ENCODE assay signal across 30 mouse cellular contexts in the genomic region with DNA sequence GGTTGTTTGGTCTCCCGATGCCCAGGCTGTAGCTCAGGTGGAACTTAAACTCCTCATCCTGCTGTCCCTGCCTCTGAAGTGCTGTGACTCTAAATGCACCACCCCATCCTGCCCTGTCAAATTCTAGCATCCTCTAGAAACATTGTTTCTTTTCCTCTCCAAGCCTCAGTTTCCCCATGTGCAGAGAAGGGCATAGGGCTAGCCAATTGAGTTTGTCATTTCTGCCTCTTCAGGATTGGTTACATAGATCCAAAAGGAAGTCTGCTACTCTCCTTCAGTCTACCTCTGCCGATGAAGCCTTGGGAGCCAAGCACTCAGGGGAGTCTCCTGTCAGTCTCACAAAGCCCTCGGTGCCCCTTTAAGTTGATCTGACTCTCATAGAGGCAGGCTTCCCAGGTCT. TPM values are rescaled to one million over a fixed set of nuclear protein-coding genes. Genes with fewer than 3 reads are reported as not detected.
DNase-seq lines count a peak whose midpoint lies in the region; ATAC-seq lines count a peak whose summit lies in the region.
"Had no signal": no experiment of that assay in that cellular context is flagged by ENCODE, and none has a peak within 500 bp of the region (broad histone marks: within the 10 kb centered on the region; RNA-seq: fewer than 3 reads in every experiment).

No protein-coding gene starts in this region.

- no peaks in the 10 kb centered on the region for H3K36me3 ChIP-seq in heart, embryonic 10.5 days
- no peaks in the 10 kb centered on the region for H3K36me3 ChIP-seq in heart, embryonic 13.5 days
- H3K36me3 ChIP-seq in midbrain, embryonic 10.5 days = no peaks in the 10 kb centered on the region
- H3K36me3 ChIP-seq in midbrain, embryonic 14.5 days (ENCODE audit: control insufficient read depth, insufficient read depth, low read length) = no peaks in the 10 kb centered on the region
- no peaks in the 10 kb centered on the region for H3K36me3 ChIP-seq in intestine, embryonic 15.5 days
- H3K36me3 ChIP-seq: forebrain, embryonic 10.5 days; G1E; hindbrain, embryonic 12.5 days had no signal

- no peaks in the 10 kb centered on the region for H3K9me3 ChIP-seq in heart, embryonic 10.5 days
- H3K9me3 ChIP-seq in heart, embryonic 13.5 days = no peaks in the 10 kb centered on the region
- H3K9me3 ChIP-seq in midbrain, embryonic 10.5 days (replicated peaks) = no peaks in the 10 kb centered on the region
- H3K9me3 ChIP-seq in midbrain, embryonic 14.5 days (ENCODE audit: control insufficient read depth, low read length) = no peaks in the 10 kb centered on the region
- no peaks in the 10 kb centered on the region for H3K9me3 ChIP-seq in intestine, embryonic 15.5 days
- H3K9me3 ChIP-seq: forebrain, embryonic 10.5 days; forebrain, embryonic 13.5 days; G1E; hindbrain, embryonic 12.5 days had no signal

- H3K27ac ChIP-seq in heart, embryonic 10.5 days = peak overlapping the region; percentile 69; the same call in 1 of the 2 replicates
- H3K27ac ChIP-seq in heart, embryonic 13.5 days (replicated peaks) = peak overlapping the region; percentile 48; the same call in 1 of the 2 replicates
- H3K27ac ChIP-seq in midbrain, embryonic 10.5 days (replicated peaks) = no peak overlapping the region
- no peak overlapping the region for H3K27ac ChIP-seq in midbrain, embryonic 14.5 days (replicated peaks; ENCODE audit: low read depth, low read length)
- H3K27ac ChIP-seq in intestine, embryonic 15.5 days = peak overlapping the region; percentile 64; the same call in 1 of the 2 replicates
- H3K27ac ChIP-seq: forebrain, embryonic 10.5 days; forebrain, embryonic 13.5 days; hindbrain, embryonic 12.5 days had no signal

- intact Hi-C loops in heart, postnatal 10 days (cut with DNase I) = no loop called here
- intact Hi-C loops in heart, postnatal 25 days (cut with DNase I) = no loop called here

- 25% methylated on average over 3 of the region's 3 CpGs for WGBS in heart, embryonic 10.5 days
- 27% methylated on average over 3 of the region's 3 CpGs for WGBS in heart, embryonic 13.5 days
- 7% methylated on average over 3 of the region's 3 CpGs for WGBS in midbrain, embryonic 10.5 days
- WGBS in midbrain, embryonic 14.5 days = 4% methylated on average over 3 of the region's 3 CpGs
- 37% methylated on average over 3 of the region's 3 CpGs for WGBS in intestine, embryonic 15.5 days

- no peak for DNase-seq in heart, embryonic 10.5 days (ENCODE audit: low spot score)
- no peak for DNase-seq in heart, postnatal 10 days
- DNase-seq in heart, postnatal 25 days (ENCODE audit: low spot score) = no peak
- DNase-seq in midbrain, embryonic 10.5 days (ENCODE audit: low spot score) = peak; percentile 35
- DNase-seq in midbrain, embryonic 14.5 days = no peak
- no peak for DNase-seq in thymus, postnatal 25 days
- DNase-seq: adrenal gland, postnatal 10 days; adrenal gland, postnatal 36 days; B cell, adult 2 months; cerebellum, adult 18-20 months; cerebellum, adult 9-10 months; cerebellum, postnatal 14 days; gastrocnemius, postnatal 10 days; gastrocnemius, postnatal 36 days; kidney, adult 18-20 months; kidney, adult 9 months had no signal

- peaks cover 99% of the 10 kb centered on the region for H3K27me3 ChIP-seq in heart, embryonic 10.5 days (ENCODE audit: insufficient read depth, poor library complexity, severe bottlenecking)
- H3K27me3 ChIP-seq in heart, embryonic 13.5 days (replicated peaks) = peaks cover 99% of the 10 kb centered on the region
- H3K27me3 ChIP-seq in midbrain, embryonic 10.5 days (ENCODE audit: low read depth, poor library complexity, severe bottlenecking) = peaks cover 100% of the 10 kb centered on the region
- peaks cover 94% of the 10 kb centered on the region for H3K27me3 ChIP-seq in midbrain, embryonic 14.5 days (ENCODE audit: control insufficient read depth, insufficient read depth, low read length)
- peaks cover 71% of the 10 kb centered on the region for H3K27me3 ChIP-seq in intestine, embryonic 15.5 days (replicated peaks)

- peak overlapping the region; percentile 42; the same call in 1 of the 2 replicates for H3K4me3 ChIP-seq in heart, embryonic 10.5 days
- no peak overlapping the region for H3K4me3 ChIP-seq in heart, embryonic 13.5 days
- H3K4me3 ChIP-seq in midbrain, embryonic 10.5 days = no peak overlapping the region
- no peak overlapping the region for H3K4me3 ChIP-seq in midbrain, embryonic 14.5 days (replicated peaks; ENCODE audit: low read depth, low read length)
- no peak overlapping the region for H3K4me3 ChIP-seq in intestine, embryonic 15.5 days (replicated peaks)
- H3K4me3 ChIP-seq: forebrain, embryonic 10.5 days; forebrain, embryonic 13.5 days; hindbrain, embryonic 12.5 days had no signal

- H3K9ac ChIP-seq in heart, embryonic 13.5 days = peak overlapping the region; percentile 73; the same call in 1 of the 2 replicates
- no peak overlapping the region for H3K9ac ChIP-seq in midbrain, embryonic 14.5 days (replicated peaks; ENCODE audit: low read length)
- H3K9ac ChIP-seq in intestine, embryonic 15.5 days = no peak overlapping the region
- H3K9ac ChIP-seq: forebrain, embryonic 13.5 days; hindbrain, embryonic 12.5 days had no signal

- ATAC-seq in heart, embryonic 13.5 days (ENCODE audit: extremely low read depth, insufficient number of reproducible peaks, low FRiP score, low TSS enrichment) = no peak
- ATAC-seq in midbrain, embryonic 14.5 days (ENCODE audit: low FRiP score, low TSS enrichment) = no peak
- ATAC-seq in intestine, embryonic 15.5 days = no peak
- ATAC-seq: forebrain, embryonic 13.5 days; forebrain, embryonic 16.5 days; hindbrain, embryonic 16.5 days; Patski had no signal

- peaks cover 49% of the 10 kb centered on the region for H3K4me1 ChIP-seq in heart, embryonic 10.5 days
- H3K4me1 ChIP-seq in heart, embryonic 13.5 days = peaks cover 36% of the 10 kb centered on the region
- peaks cover 27% of the 10 kb centered on the region for H3K4me1 ChIP-seq in midbrain, embryonic 10.5 days
- 0 out of 2 replicates have a peak, but pooled peaks cover 4% of the 10 kb centered on the region for H3K4me1 ChIP-seq in midbrain, embryonic 14.5 days (ENCODE audit: control insufficient read depth, insufficient read depth, low read length)
- H3K4me1 ChIP-seq in intestine, embryonic 15.5 days (replicated peaks) = peaks cover 13% of the 10 kb centered on the region

- H3K4me2 ChIP-seq in heart, embryonic 13.5 days = peak overlapping the region; percentile 67; the same call in 1 of the 2 replicates
- H3K4me2 ChIP-seq in midbrain, embryonic 14.5 days (ENCODE audit: low read length) = no peak overlapping the region
- peak overlapping the region; percentile 52; the same call in 1 of the 2 replicates for H3K4me2 ChIP-seq in intestine, embryonic 15.5 days (replicated peaks)
- H3K4me2 ChIP-seq: forebrain, embryonic 13.5 days; hindbrain, embryonic 12.5 days had no signal

RNA-seq across cellular contexts. Expression of a gene that starts 3.3 kb away (rescaled TPM):
- polyA plus RNA-seq in heart, embryonic 10.5 days (2016; fragmentation: Nextera tagmentation; extraction: Ambion mirVana) = 95.3 and 106 TPM in 2 replicates
- total RNA-seq in heart, postnatal 10 days (2021) = under 1 TPM in 1 of 2 experiments, not detected in 1; 0.15 TPM
- polyA plus RNA-seq in heart, embryonic 13.5 days (2015; fragmentation: Nextera tagmentation; extraction: Ambion mirVana) = 19.7 and 24.3 TPM in 2 replicates
- total RNA-seq in heart, postnatal 25 days (2021) = not detected
- polyA plus RNA-seq in midbrain, embryonic 10.5 days (2016; fragmentation: Nextera tagmentation; extraction: Ambion mirVana) = 0.15 TPM in 1 of 2 replicates, not detected in the other
- polyA plus RNA-seq in midbrain, embryonic 14.5 days (2014; fragmentation: Nextera tagmentation; extraction: Ambion mirVana) = not detected in 2 replicates
- 25.9 and 27.5 TPM in 2 replicates for polyA plus RNA-seq in intestine, embryonic 15.5 days (2015; fragmentation: Nextera tagmentation; extraction: Ambion mirVana)
- total RNA-seq: CH12.LX; G1E; gastrocnemius, adult 18-20 months; gastrocnemius, postnatal 10 days; gastrocnemius, postnatal 36 days; granulocyte monocyte progenitor cell, adult 5-6 weeks; heart, adult 8-10 months; hematopoietic stem cell, adult 5-6 weeks had no signal
- polyA plus RNA-seq: forebrain, embryonic 10.5 days; forebrain, embryonic 13.5 days; forebrain, embryonic 16.5 days; G1E; hindbrain, embryonic 16.5 days; Patski had no signal

RNA-seq across cellular contexts. Expression of a gene that starts 34.5 kb away (rescaled TPM):
- 8.8 and 12.2 TPM in 2 replicates for polyA plus RNA-seq in heart, embryonic 10.5 days (2016; fragmentation: Nextera tagmentation; extraction: Ambion mirVana)
- 10 to 100 TPM; 36.1 to 38.8 TPM for total RNA-seq in heart, postnatal 10 days (2021)
- polyA plus RNA-seq in heart, embryonic 13.5 days (2015; fragmentation: Nextera tagmentation; extraction: Ambion mirVana) = 6.9 and 7.1 TPM in 2 replicates
- 10 to 100 TPM; 37.2 to 40.7 TPM for total RNA-seq in heart, postnatal 25 days (2021)
- 7.2 TPM in 2 replicates for polyA plus RNA-seq in midbrain, embryonic 10.5 days (2016; fragmentation: Nextera tagmentation; extraction: Ambion mirVana)
- polyA plus RNA-seq in midbrain, embryonic 14.5 days (2014; fragmentation: Nextera tagmentation; extraction: Ambion mirVana) = 12.0 and 13.1 TPM in 2 replicates
- polyA plus RNA-seq in intestine, embryonic 15.5 days (2015; fragmentation: Nextera tagmentation; extraction: Ambion mirVana) = 11.2 and 12.0 TPM in 2 replicates

Comparison
In these comparisons a context has a peak if more than half of its experiments do, and no peak if none do; other contexts are left out.
1. H3K27ac ChIP-seq: peak in heart, embryonic 10.5 days (single experiment), heart, embryonic 13.5 days (single experiment) and intestine, embryonic 15.5 days (single experiment); none in midbrain, embryonic 10.5 days (single experiment) and midbrain, embryonic 14.5 days (single experiment).
2. RNA of a gene that starts 3.3 kb away (polyA plus RNA-seq): 95.3 to 106 TPM in heart, embryonic 10.5 days, 25.9 to 27.5 TPM in intestine, embryonic 15.5 days and 19.7 to 24.3 TPM in heart, embryonic 13.5 days; 0.15 TPM in midbrain, embryonic 10.5 days and not detected in midbrain, embryonic 14.5 days; every median in the first group is over 10 times any median in the second.